Mouse (Mus musculus) cerebellum, adult 2 months (tissue): Measurements from ENCODE around the gene Slc39a11.

ENCODE experiments used
- CTCF ChIP-seq: fragments of 200-500 bp; IDR thresholded peaks from 2 replicates; pipeline ENCODE4 v1.5.1; 2011; ENCODE audit warnings: low read depth, mild to moderate bottlenecking, control low read depth, low read length, moderate library complexity, borderline replicate concordance; ENCODE audit not compliant: insufficient read depth
- POLR2A ChIP-seq: fragments of 200-500 bp; IDR thresholded peaks from 2 replicates; pipeline ENCODE4 v1.6.1; 2011; ENCODE audit warnings: low read length, control low read depth, borderline replicate concordance; ENCODE audit not compliant: insufficient read depth

DNA sequence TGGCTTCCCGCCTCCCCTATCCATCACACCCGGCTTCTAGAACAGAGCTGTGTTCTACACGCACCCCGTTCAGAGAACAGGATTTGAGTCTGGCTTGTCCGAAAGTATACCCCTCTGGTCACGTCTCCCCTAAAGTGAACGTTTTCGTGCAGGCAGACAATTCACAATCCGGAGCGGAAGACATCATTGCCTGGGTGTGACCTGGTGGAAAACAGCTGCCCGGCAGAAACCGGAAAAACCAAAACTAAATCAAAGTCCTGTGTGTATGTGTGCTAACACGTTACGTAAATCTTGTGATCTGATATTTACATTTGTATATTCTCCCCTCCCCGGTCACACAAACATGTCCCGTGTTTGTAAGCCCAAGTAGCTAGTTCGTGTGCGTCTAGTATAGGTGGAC lies 24.4 kb downstream of the Slc39a11 start:
- TF ChIP-seq POLR2A (no peak), CTCF (no peak)
